ENCODE assay signal across 27 mouse cellular contexts in genomic region chr1:187765577-187765976, GRCm38 (mm10).
A peak's percentile ranks its signal among the peaks of the same experiment; 100 is the strongest.
DNase-seq lines count a peak whose midpoint lies in the region; ATAC-seq lines count a peak whose summit lies in the region.
"Had no signal": no experiment of that assay in that cellular context is flagged by ENCODE, and none has a peak within 500 bp of the region (broad histone marks: within the 10 kb centered on the region; RNA-seq: fewer than 3 reads in every experiment).

No protein-coding gene starts in this region.

- no peaks in the 10 kb centered on the region for H3K9me3 ChIP-seq in hindbrain, embryonic 11.5 days (ENCODE audit: control insufficient read depth, low read length)
- H3K9me3 ChIP-seq in hindbrain, embryonic 13.5 days: no peaks in the 10 kb centered on the region
- H3K9me3 ChIP-seq: embryonic facial prominence, embryonic 13.5 days; forebrain, embryonic 12.5 days; forebrain, embryonic 15.5 days; heart, embryonic 10.5 days; hindbrain, embryonic 10.5 days; hindbrain, embryonic 15.5 days had no signal

- H3K36me3 ChIP-seq in hindbrain, embryonic 11.5 days (ENCODE audit: control insufficient read depth, insufficient read depth, low read length): no peaks in the 10 kb centered on the region
- no peaks in the 10 kb centered on the region for H3K36me3 ChIP-seq in hindbrain, embryonic 13.5 days
- H3K36me3 ChIP-seq: embryonic facial prominence, embryonic 13.5 days; forebrain, embryonic 12.5 days; forebrain, embryonic 15.5 days; G1E; heart, embryonic 10.5 days; hindbrain, embryonic 10.5 days; hindbrain, embryonic 15.5 days had no signal

- WGBS in hindbrain, embryonic 11.5 days: 60% methylated on average over 5 of the region's 5 CpGs
- 49% methylated on average over 5 of the region's 5 CpGs for WGBS in hindbrain, embryonic 13.5 days

- no peaks in the 10 kb centered on the region for H3K4me1 ChIP-seq in hindbrain, embryonic 11.5 days (replicated peaks; ENCODE audit: control insufficient read depth, insufficient read depth, low read length)
- peaks cover 8% of the 10 kb centered on the region for H3K4me1 ChIP-seq in hindbrain, embryonic 13.5 days (replicated peaks)
- H3K4me1 ChIP-seq: embryonic facial prominence, embryonic 13.5 days; forebrain, embryonic 15.5 days; hindbrain, embryonic 15.5 days had no signal

- intact Hi-C loops in heart, postnatal 36 days (cut with DNase I): loop anchor here (10.0 kb wide), 1 partner anchor 311 kb away; no protein-coding TSS in a partner anchor

- H3K27ac ChIP-seq in hindbrain, embryonic 11.5 days (ENCODE audit: low read depth, low read length): no peak overlapping the region
- H3K27ac ChIP-seq in hindbrain, embryonic 13.5 days: no peak overlapping the region
- H3K27ac ChIP-seq: embryonic facial prominence, embryonic 13.5 days; forebrain, embryonic 12.5 days; forebrain, embryonic 15.5 days; heart, adult 2 months; heart, embryonic 10.5 days; hindbrain, embryonic 10.5 days; hindbrain, embryonic 15.5 days had no signal

- no peak overlapping the region for H3K4me2 ChIP-seq in hindbrain, embryonic 11.5 days (replicated peaks; ENCODE audit: low read depth, low read length)
- no peak overlapping the region for H3K4me2 ChIP-seq in hindbrain, embryonic 13.5 days
- H3K4me2 ChIP-seq: embryonic facial prominence, embryonic 13.5 days; forebrain, embryonic 12.5 days; forebrain, embryonic 15.5 days; hindbrain, embryonic 15.5 days had no signal

- H3K4me3 ChIP-seq in hindbrain, embryonic 11.5 days (ENCODE audit: low read depth, low read length): no peak overlapping the region
- H3K4me3 ChIP-seq in hindbrain, embryonic 13.5 days: no peak overlapping the region
- H3K4me3 ChIP-seq: embryonic facial prominence, embryonic 13.5 days; erythroblast, embryonic 14.5 days; forebrain, embryonic 12.5 days; forebrain, embryonic 15.5 days; heart, adult 2 months; heart, embryonic 10.5 days; hindbrain, embryonic 10.5 days; hindbrain, embryonic 15.5 days had no signal

- ATAC-seq in hindbrain, embryonic 11.5 days (ENCODE audit: low FRiP score): no peak
- ATAC-seq in hindbrain, embryonic 13.5 days (ENCODE audit: low FRiP score): no peak
- ATAC-seq: forebrain, embryonic 15.5 days; intestine, postnatal 0 days had no signal

- H3K9ac ChIP-seq in hindbrain, embryonic 11.5 days (ENCODE audit: low read depth, low read length): no peak overlapping the region
- no peak overlapping the region for H3K9ac ChIP-seq in hindbrain, embryonic 13.5 days
- H3K9ac ChIP-seq: embryonic facial prominence, embryonic 13.5 days; forebrain, embryonic 12.5 days; forebrain, embryonic 15.5 days; hindbrain, embryonic 15.5 days had no signal

- peak; percentile 10 for DNase-seq in embryo, embryonic 11 days
- DNase-seq in embryo, embryonic 10 days (ENCODE audit: low spot score): no peak
- DNase-seq in hindbrain, embryonic 11.5 days (ENCODE audit: low spot score): peak; percentile 27
- DNase-seq in brain, adult 2 months (ENCODE audit: low read depth, low spot score): peak; percentile 24
- peak; percentile 40 for DNase-seq in retina, embryonic 14.5 days (ENCODE audit: low spot score)
- DNase-seq in left cerebral cortex, adult 18-20 months (ENCODE audit: low spot score in 2 of 2): no peak
- no peak for DNase-seq in heart, postnatal 36 days
- DNase-seq: adrenal gland, adult 2 months; adrenal gland, postnatal 14 days; B cell, adult 2 months; cerebellum, adult 18-20 months; cerebellum, adult 9-10 months; cerebellum, postnatal 14 days; gastrocnemius, postnatal 25 days; heart, adult 2 months; kidney, adult 8-10 months had no signal

- H3K27me3 ChIP-seq in hindbrain, embryonic 11.5 days (ENCODE audit: control insufficient read depth, insufficient read depth, low read length): no peaks in the 10 kb centered on the region
- H3K27me3 ChIP-seq in hindbrain, embryonic 13.5 days: 0 out of 2 replicates have a peak, but pooled peaks cover 3% of the 10 kb centered on the region
- H3K27me3 ChIP-seq: CH12.LX; forebrain, embryonic 12.5 days; forebrain, embryonic 15.5 days; hindbrain, embryonic 15.5 days had no signal

Comparison
In these comparisons a context has a peak if more than half of its experiments do, and no peak if none do; other contexts are left out.
1. DNase-seq: peak in embryo, embryonic 11 days (single experiment), hindbrain, embryonic 11.5 days (single experiment), brain, adult 2 months (single experiment) and retina, embryonic 14.5 days (single experiment); none in embryo, embryonic 10 days (single experiment), left cerebral cortex, adult 18-20 months (0 of 2) and heart, postnatal 36 days (0 of 2).